Mouse (Mus musculus) CH12.LX (cell line): ENCODE results near the gene Polr2f.

ENCODE experiments used
- CTCF ChIP-seq, 2 experiments: IDR thresholded peaks in 1 of 2; conservative IDR thresholded peaks in 1 of 2; 2 replicates each; pipeline ENCODE4 v1.5.1; 2011 to 2012; ENCODE audit warnings: low read depth in 2 of 2, low read length in 2 of 2, improper control_type of control experiment in 1 of 2, inconsistent platforms in 1 of 2, mild to moderate bottlenecking in 1 of 2, moderate library complexity in 1 of 2
- EP300 ChIP-seq: IDR thresholded peaks from 2 replicates; pipeline ENCODE4 v1.6.1; 2011; ENCODE audit warnings: low read length, improper control_type of control experiment
- MAX ChIP-seq: IDR thresholded peaks from 2 replicates; pipeline ENCODE4 v1.6.1; 2011; ENCODE audit warnings: low read length, improper control_type of control experiment
- MXI1 ChIP-seq: IDR thresholded peaks from 2 replicates; pipeline ENCODE4 v1.6.1; 2011; ENCODE audit warnings: mild to moderate bottlenecking, low read depth, low read length, improper control_type of control experiment
- POLR2A ChIP-seq: IDR thresholded peaks from 2 replicates; pipeline ENCODE4 v1.6.1; 2011; ENCODE audit warnings: low read depth, mild to moderate bottlenecking, improper control_type of control experiment, low read length

- TF ChIP-seq EP300 (no peak), POLR2A (no peak), MAX (no peak), MXI1 (no peak), CTCF (conservative IDR thresholded peaks at IDR 0.05 in 1 of 2, IDR thresholded peaks at IDR 0.05 in 1 of 2; ENCODE audit: low read depth in 2 of 2, low read length in 2 of 2) (no peak)
These were observed 11.9 kb downstream of the Polr2f start for GRCm38 (mm10) chr15:79152709-79153108.
